Mouse (Mus musculus) thymus, adult 2 months (tissue): ENCODE results near the gene Scrn2. TPM values are rescaled to one million over a fixed set of nuclear protein-coding genes. Genes with fewer than 3 reads are reported as not detected.

Source experiments
- DNase-seq: peaks from one replicate; pipeline ENCODE4 v3.0.0; 2021
- H3K27ac ChIP-seq: fragments of 200-500 bp; 2 replicates; pipeline ENCODE4 v1.5.1; 2012; ENCODE audit warnings: low read length, control low read depth; ENCODE audit not compliant: control insufficient read depth, insufficient read depth
- H3K27me3 ChIP-seq: fragments of 200-500 bp; 2 replicates; pipeline ENCODE4 v1.6.1; 2012; ENCODE audit warnings: mild to moderate bottlenecking, low read length, moderate library complexity, mixed read lengths; ENCODE audit not compliant: control insufficient read depth, insufficient read depth
- H3K36me3 ChIP-seq: fragments of 200-500 bp; 2 replicates; pipeline ENCODE4 v1.6.1; 2012; ENCODE audit warnings: mild to moderate bottlenecking, low read length, moderate library complexity; ENCODE audit not compliant: control insufficient read depth, insufficient read depth
- H3K4me1 ChIP-seq: fragments of 200-500 bp; replicated peaks from 2 replicates; pipeline ENCODE4 v1.6.1; 2012; ENCODE audit warnings: low read length; ENCODE audit not compliant: control insufficient read depth, insufficient read depth
- H3K4me3 ChIP-seq: fragments of 200-500 bp; 2 replicates; pipeline ENCODE4 v1.5.1; 2012; ENCODE audit warnings: mild to moderate bottlenecking, low read length, control low read depth, moderate library complexity; ENCODE audit not compliant: control insufficient read depth, insufficient read depth
- CTCF ChIP-seq: fragments of 200-500 bp; IDR thresholded peaks from 2 replicates; pipeline ENCODE4 v1.5.1; 2012; ENCODE audit warnings: mild to moderate bottlenecking, control low read depth, low read length, moderate library complexity, borderline replicate concordance; ENCODE audit not compliant: control insufficient read depth, poor library complexity, insufficient read depth; ENCODE audit errors: extremely low read depth
- POLR2A ChIP-seq: fragments of 200-500 bp; IDR thresholded peaks from 2 replicates; pipeline ENCODE4 v1.6.1; 2012; ENCODE audit warnings: mild to moderate bottlenecking, low read length, control low read depth, moderate library complexity; ENCODE audit not compliant: control insufficient read depth, poor library complexity, insufficient read depth; ENCODE audit errors: extremely low read depth
- WGBS: fragments of 180-500 bp; shearing (Covaris S2); methylation state at CpG from one replicate; pipeline ENCODE4 v1.1.7; 2018; 5-methylcytosine and 5-hydroxymethylcytosine counted together
- polyA plus RNA-seq: library from polyadenylated mRNA; depleted of rRNA; stranded (reverse); fragments of >200 nt; gene quantifications from 2 replicates; pipeline ENCODE4 v1.2.3, GENCODE M21; 2012

Gene Scrn2
- polyA plus RNA-seq, 1 experiment, result 20.5 TPM

GRCm38 (mm10) chr11:97050216-97050943, 20.6 kb downstream of the Scrn2 start, which contains the start of gene Osbpl7:
Osbpl7 (plus strand) TSS chr11:97050628.
- Histone ChIP-seq H3K27ac (0 out of 2 replicates have a peak within 1 kb of the TSS, but pooled peaks have one; percentile 27), H3K4me1 (peaks cover 24% of the 10 kb centered on the region), H3K4me3 (peak within 1 kb of the TSS; percentile 67), H3K27me3 (no peaks in the 10 kb centered on the region), H3K36me3 (peaks cover 19% of the 10 kb centered on the region)
- TF ChIP-seq POLR2A, result peak; percentile 58; the same call in 1 of the 2 replicates
- peak; percentile 69; the same call in 1 of the 2 replicates for TF ChIP-seq CTCF
- DNase-seq, result peak; percentile 87
- WGBS, result 2% methylated on average over 18 of the region's 18 CpGs

GRCm38 (mm10) chr11:97050944-97051586, 21.3 kb downstream of the Scrn2 start:
- H3K4me3 ChIP-seq, result peak overlapping the region; percentile 67
- 14% methylated on average over 13 of the region's 13 CpGs for WGBS

GRCm38 (mm10) chr11:97052219-97052646, 22.5 kb downstream of the Scrn2 start:
- Histone ChIP-seq H3K4me1 (peaks cover 24% of the 10 kb centered on the region), H3K27me3 (no peaks in the 10 kb centered on the region), H3K36me3 (peaks cover 34% of the 10 kb centered on the region), H3K27ac (no peak overlapping the region), H3K4me3 (peak overlapping the region; percentile 17; the same call in 1 of the 2 replicates)
- TF ChIP-seq CTCF, result no peak
- TF ChIP-seq POLR2A, result no peak
- peak; percentile 19 for DNase-seq
- WGBS, result 22% methylated on average over 11 of the region's 11 CpGs

More at GRCm38 (mm10) chr11:97050944-97051586, 21.3 kb downstream of the Scrn2 start:
- no peaks in the 10 kb centered on the region for H3K27me3 ChIP-seq
- TF ChIP-seq CTCF (no peak), POLR2A (no peak)
- H3K27ac ChIP-seq, result 0 out of 2 replicates have a peak overlapping the region, but pooled peaks have one; percentile 27
- no peak for DNase-seq
- H3K36me3 ChIP-seq, result peaks cover 26% of the 10 kb centered on the region
- peaks cover 24% of the 10 kb centered on the region for H3K4me1 ChIP-seq

GRCm38 (mm10) chr11:97063274-97063920, 33.7 kb downstream of the Scrn2 start:
- H3K36me3 ChIP-seq, result peaks cover 15% of the 10 kb centered on the region
- no peak for DNase-seq
- no peaks in the 10 kb centered on the region for H3K27me3 ChIP-seq
- WGBS, result 81% methylated on average over 9 of the region's 9 CpGs
- no peak overlapping the region for H3K4me3 ChIP-seq
- H3K4me1 ChIP-seq, result no peaks in the 10 kb centered on the region
- no peak overlapping the region for H3K27ac ChIP-seq
- TF ChIP-seq POLR2A, result no peak
- no peak for TF ChIP-seq CTCF

- WGBS, result 95% methylated on average over 3 of the region's 3 CpGs
- Histone ChIP-seq H3K27ac (no peak overlapping the region), H3K36me3 (peaks cover 15% of the 10 kb centered on the region), H3K27me3 (no peaks in the 10 kb centered on the region), H3K4me1 (no peaks in the 10 kb centered on the region), H3K4me3 (no peak overlapping the region)
- TF ChIP-seq CTCF (no peak), POLR2A (no peak)
- DNase-seq, result peak; percentile 25
Observed at GRCm38 (mm10) chr11:97063921-97064295, 34.2 kb downstream of the Scrn2 start.
